Mouse (Mus musculus) ES-E14 (cell line): ENCODE results near the gene Kalrn. TPM values are rescaled to one million over a fixed set of nuclear protein-coding genes. Genes with fewer than 3 reads are reported as not detected.

Source experiments
- DNase-seq: peaks from one replicate; pipeline ENCODE4 v3.0.0-alpha.2; 2013; ENCODE audit warnings: low read depth, low spot score
- H3K27ac ChIP-seq: 2 replicates; pipeline ENCODE4 v1.5.1; 2012; ENCODE audit warnings: low read depth, mild to moderate bottlenecking, low read length, moderate library complexity, mixed read lengths; ENCODE audit not compliant: poor library complexity, insufficient read depth, severe bottlenecking
- H3K36me3 ChIP-seq: 2 replicates; pipeline ENCODE4 v1.6.1; 2012; ENCODE audit warnings: mild to moderate bottlenecking, low read length, moderate library complexity, mixed read lengths; ENCODE audit not compliant: control insufficient read depth, poor library complexity, insufficient read depth, severe bottlenecking
- H3K4me1 ChIP-seq, 2 experiments: fragments of 150-350 bp in 1 of 2; sonication (generic) in 1 of 2; 2 replicates each; pipeline ENCODE4 v1.6.1; 2012; ENCODE audit warnings: low read length in 2 of 2, mild to moderate bottlenecking in 1 of 2, mixed read lengths in 1 of 2; ENCODE audit not compliant: control insufficient read depth in 2 of 2, insufficient read depth in 2 of 2, poor library complexity in 1 of 2
- H3K4me3 ChIP-seq, 2 experiments: fragments of 150-350 bp in 1 of 2; sonication (generic) in 1 of 2; 2 replicates each; pipeline ENCODE4 v1.5.1; 2012; ENCODE audit warnings: low read length in 2 of 2, low read depth in 1 of 2, mild to moderate bottlenecking in 1 of 2, mixed read lengths in 1 of 2; ENCODE audit not compliant: insufficient read depth in 1 of 2, poor library complexity in 1 of 2, severe bottlenecking in 1 of 2
- H3K9ac ChIP-seq: 2 replicates; pipeline ENCODE4 v1.6.1; 2012; ENCODE audit warnings: low read depth, mild to moderate bottlenecking, low read length, mixed read lengths; ENCODE audit not compliant: poor library complexity, insufficient read depth, severe bottlenecking
- H3K9me3 ChIP-seq: fragments of 150-350 bp; sonication (generic); 2 replicates; pipeline ENCODE4 v1.6.1; 2012; ENCODE audit warnings: low read depth, mild to moderate bottlenecking, low read length; ENCODE audit not compliant: control insufficient read depth, insufficient read depth
- CHD2 ChIP-seq: IDR thresholded peaks from 2 replicates; pipeline ENCODE4 v1.6.1; 2014; ENCODE audit warnings: mild to moderate bottlenecking, low read depth, low read length, inconsistent platforms
- HCFC1 ChIP-seq: IDR thresholded peaks from 2 replicates; pipeline ENCODE4 v1.6.1; 2012; ENCODE audit warnings: low read length, inconsistent platforms, borderline replicate concordance; ENCODE audit not compliant: insufficient read depth
- MAFK ChIP-seq: IDR thresholded peaks from 2 replicates; pipeline ENCODE4 v1.6.1; 2014; ENCODE audit warnings: mild to moderate bottlenecking, low read depth, low read length, inconsistent platforms; ENCODE audit not compliant: insufficient read depth
- ZC3H11A ChIP-seq: IDR thresholded peaks from 2 replicates; pipeline ENCODE4 v1.6.1; 2012; ENCODE audit warnings: low read depth, mild to moderate bottlenecking, inconsistent platforms, low read length, borderline replicate concordance
- ZNF384 ChIP-seq: IDR thresholded peaks from 2 replicates; pipeline ENCODE4 v1.6.1; 2012; ENCODE audit warnings: low read depth, low read length, inconsistent platforms
- in situ Hi-C, 2 experiments: fragments of 600-800 bp; cut with MboI; formaldehyde crosslinking; loops; one replicate each; pipeline ENCODE4 v1.15.1; 2025; ENCODE audit warnings: low sequenced_read_pairs in 2 of 2, inconsistent platforms in 1 of 2; ENCODE audit not compliant: unreplicated experiment in 2 of 2
- total RNA-seq: library from RNA; depleted of rRNA; stranded (reverse); fragments of 300-350 nt; gene quantifications from 2 replicates; pipeline ENCODE4 v1.2.3, GENCODE M21; 2012

Gene Kalrn
- total RNA-seq, 1 experiment = 15.7 TPM

DNA sequence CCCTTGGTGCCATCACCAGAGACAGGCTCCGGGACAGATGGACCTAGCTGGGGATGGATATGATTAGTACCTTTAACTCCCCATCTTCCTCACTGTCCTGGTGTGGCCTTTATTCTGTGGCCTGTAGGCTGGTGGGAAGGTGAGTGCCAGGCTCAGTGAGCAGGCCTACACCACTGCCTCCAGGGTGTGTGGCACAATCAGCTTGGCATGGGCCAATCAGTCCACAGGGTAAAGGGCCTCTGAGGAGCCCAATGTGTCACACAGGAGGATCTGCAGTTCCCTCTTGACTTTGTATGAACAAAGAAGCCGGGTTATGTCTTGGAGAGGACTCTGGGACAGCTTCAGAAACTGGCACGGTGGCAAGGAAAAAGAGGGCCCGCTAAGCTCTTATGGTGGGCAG lies 530.7 kb downstream of the Kalrn start:
- DNase-seq = no peak
- H3K36me3 ChIP-seq = no peaks in the 10 kb centered on the region
- no peaks in the 10 kb centered on the region for H3K9me3 ChIP-seq
- no peak overlapping the region for H3K9ac ChIP-seq
- H3K4me1 ChIP-seq = no peaks in the 10 kb centered on the region
- in situ Hi-C loops = no loop called here
- no peak overlapping the region for H3K4me3 ChIP-seq
- TF ChIP-seq HCFC1 (no peak), ZNF384 (no peak), MAFK (no peak), ZC3H11A (no peak), CHD2 (no peak)
- H3K27ac ChIP-seq = no peak overlapping the region

DNA sequence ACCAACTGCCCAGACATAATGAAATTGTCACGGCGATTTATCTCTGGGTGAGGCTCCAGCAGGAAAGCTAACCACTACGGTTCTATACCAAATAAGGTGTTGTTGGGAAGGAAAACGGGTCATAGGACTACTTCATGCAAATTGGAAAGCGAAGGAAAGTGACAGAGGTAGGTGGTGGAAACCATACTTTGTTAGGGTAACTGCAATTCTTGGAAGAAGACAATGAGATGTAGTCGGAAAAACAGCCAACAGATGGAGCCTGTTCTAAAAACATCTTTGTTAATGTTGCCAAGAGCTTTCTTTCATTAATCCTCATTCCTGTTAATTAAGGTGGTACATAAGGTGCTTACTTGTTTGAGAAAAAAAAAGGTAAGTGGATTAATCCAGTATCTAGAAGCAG lies 533.1 kb downstream of the Kalrn start:
- TF ChIP-seq CHD2 = no peak
- no peak for TF ChIP-seq HCFC1
- TF ChIP-seq MAFK = no peak
- TF ChIP-seq ZC3H11A = no peak
- TF ChIP-seq ZNF384 = no peak
- Histone ChIP-seq H3K27ac (no peak overlapping the region), H3K4me1 (no peaks in the 10 kb centered on the region), H3K9me3 (no peaks in the 10 kb centered on the region), H3K36me3 (no peaks in the 10 kb centered on the region), H3K9ac (no peak overlapping the region), H3K4me3 (no peak overlapping the region)
- no peak for DNase-seq
- in situ Hi-C loops = no loop called here

DNA sequence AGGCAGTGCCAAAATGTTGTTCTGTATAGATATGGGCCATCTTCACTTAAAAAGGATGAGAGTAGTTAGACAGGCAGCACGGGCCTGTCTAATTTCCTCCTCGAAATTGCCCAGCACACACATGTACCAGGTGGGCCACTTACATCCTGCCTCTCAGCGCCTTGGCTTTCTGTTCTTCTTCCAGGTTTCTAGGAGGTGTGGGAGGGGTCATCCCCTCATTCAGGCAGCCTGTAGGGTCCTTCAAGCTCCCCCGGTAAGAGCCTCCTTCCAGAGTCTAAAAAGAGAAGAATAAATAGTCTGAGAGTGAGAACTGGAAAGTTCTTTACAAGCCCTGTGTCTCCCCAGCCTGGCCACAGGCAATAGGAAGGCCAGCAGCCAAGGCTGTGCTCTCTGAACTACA lies 533.6 kb downstream of the Kalrn start:
- DNase-seq = no peak
- TF ChIP-seq CHD2 (no peak), MAFK (no peak), ZC3H11A (no peak), HCFC1 (no peak), ZNF384 (no peak)
- no peaks in the 10 kb centered on the region for H3K9me3 ChIP-seq
- no peak overlapping the region for H3K9ac ChIP-seq
- in situ Hi-C loops = no loop called here
- no peak overlapping the region for H3K4me3 ChIP-seq
- no peaks in the 10 kb centered on the region for H3K4me1 ChIP-seq
- H3K27ac ChIP-seq = no peak overlapping the region
- no peaks in the 10 kb centered on the region for H3K36me3 ChIP-seq

DNA sequence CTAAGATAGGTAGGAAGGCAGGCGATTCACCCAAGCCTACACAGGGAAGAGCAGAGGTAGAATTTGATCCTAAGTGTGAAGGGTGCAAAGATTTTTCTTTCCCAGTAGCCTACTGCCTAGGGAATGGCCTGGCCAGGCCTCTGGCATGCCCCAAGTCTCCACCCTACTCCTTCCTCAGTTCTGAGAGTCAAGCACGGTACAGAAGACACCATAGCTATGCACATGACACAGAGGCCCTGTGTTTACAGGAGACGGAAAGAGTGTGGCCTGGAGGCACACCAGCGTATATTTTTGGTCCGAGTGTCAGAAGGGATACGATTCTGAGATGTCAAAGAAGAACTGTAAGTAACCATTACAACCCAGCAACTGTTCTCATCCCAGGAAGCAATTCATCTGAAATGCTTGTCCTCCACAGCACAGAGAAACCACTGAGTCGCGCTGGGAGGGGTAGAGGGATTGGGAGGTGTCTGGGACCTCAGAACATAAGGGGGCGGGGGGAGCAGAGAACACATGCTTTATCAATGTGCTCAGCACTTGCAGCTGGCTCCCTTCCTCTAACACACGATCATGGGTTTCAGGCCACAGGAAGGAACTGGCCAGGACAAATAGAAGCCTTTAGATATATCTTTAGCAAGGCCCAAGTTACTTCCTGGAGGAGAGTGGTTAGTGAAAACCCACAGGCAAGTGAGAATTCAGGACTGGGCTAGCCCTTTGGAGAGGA lies 536.8 kb downstream of the Kalrn start:
- in situ Hi-C loops = no loop called here
- Histone ChIP-seq H3K9me3 (no peaks in the 10 kb centered on the region), H3K36me3 (no peaks in the 10 kb centered on the region), H3K9ac (no peak overlapping the region), H3K4me1 (peaks cover 2 to 5% of the 10 kb centered on the region in 2 experiments; a peak in 3 of 4 replicates), H3K4me3 (no peak overlapping the region), H3K27ac (no peak overlapping the region)
- DNase-seq = no peak
- TF ChIP-seq CHD2 (no peak), ZC3H11A (no peak), ZNF384 (no peak), HCFC1 (no peak), MAFK (no peak)

DNA sequence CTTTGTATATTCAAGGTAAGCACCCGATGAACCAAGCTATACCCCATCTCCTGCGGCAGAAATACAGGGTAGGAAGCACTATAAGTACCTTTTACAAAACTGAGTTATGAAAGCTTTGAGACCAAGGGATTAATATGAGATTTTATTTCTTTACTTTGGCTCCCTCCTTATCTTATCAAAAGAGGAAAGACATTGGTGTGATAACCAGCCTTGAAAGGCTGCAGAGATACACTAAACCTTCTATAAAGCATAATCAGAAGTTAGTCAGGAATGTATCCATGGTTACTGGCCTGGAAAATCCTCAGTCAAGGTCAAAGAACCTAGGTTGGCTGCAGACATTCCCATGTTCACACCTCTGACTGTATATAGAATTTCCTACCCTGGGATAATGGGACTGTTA lies 537.6 kb downstream of the Kalrn start:
- H3K4me3 ChIP-seq = no peak overlapping the region
- no peaks in the 10 kb centered on the region for H3K9me3 ChIP-seq
- peaks cover 2 to 5% of the 10 kb centered on the region in 2 experiments; a peak in 3 of 4 replicates for H3K4me1 ChIP-seq
- in situ Hi-C loops = no loop called here
- no peak for DNase-seq
- no peak overlapping the region for H3K9ac ChIP-seq
- TF ChIP-seq HCFC1 = no peak
- no peak for TF ChIP-seq ZNF384
- TF ChIP-seq CHD2 = no peak
- no peak for TF ChIP-seq ZC3H11A
- TF ChIP-seq MAFK = no peak
- H3K36me3 ChIP-seq = no peaks in the 10 kb centered on the region
- no peak overlapping the region for H3K27ac ChIP-seq
